In the genomic region with DNA sequence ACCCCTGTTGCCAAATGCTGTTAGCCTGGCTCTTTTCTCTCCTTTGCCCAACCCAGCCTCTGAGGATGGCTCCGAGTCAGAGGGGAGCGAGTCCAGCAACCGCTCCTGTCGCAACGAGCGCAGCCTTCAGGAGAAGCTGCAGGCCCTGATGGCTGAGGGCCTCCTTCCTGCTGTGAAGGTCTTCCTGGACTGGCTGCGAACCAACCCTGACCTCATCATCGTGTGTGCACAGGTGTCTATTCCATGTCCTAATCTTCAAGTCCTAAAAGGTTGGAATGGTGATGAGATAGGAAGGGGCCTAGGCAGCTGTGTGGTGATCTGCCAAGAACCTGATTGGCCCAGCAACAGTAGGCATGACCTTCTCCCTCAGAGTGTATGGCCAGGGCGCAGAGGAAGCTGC, we compare ENCODE assay signal across 34 mouse cellular contexts. TPM values are rescaled to one million over a fixed set of nuclear protein-coding genes. Genes with fewer than 3 reads are reported as not detected.
DNase-seq lines count a peak whose midpoint lies in the region; TF ChIP-seq lines count a peak whose summit lies in the region.
"Had no signal": no experiment of that assay in that cellular context is flagged by ENCODE, and none has a peak within 500 bp of the region (broad histone marks: within the 10 kb centered on the region; RNA-seq: fewer than 3 reads in every experiment).

No protein-coding gene starts in this region.

- no peaks in the 10 kb centered on the region for H3K4me1 ChIP-seq in testis, adult 2 months (ENCODE audit: control insufficient read depth, insufficient read depth, low read length)
- H3K4me1 ChIP-seq: embryonic facial prominence, embryonic 10.5 days; embryonic facial prominence, embryonic 15.5 days; forebrain, embryonic 12.5 days; heart, embryonic 15.5 days; kidney, embryonic 15.5 days; limb, embryonic 12.5 days; liver, embryonic 15.5 days had no signal

- TF ChIP-seq CTCF in testis, adult 2 months (IDR thresholded peaks at IDR 0.05; ENCODE audit: control insufficient read depth, insufficient read depth, insufficient replicate concordance, low read depth, low read length) = no peak

- no peak overlapping the region for H3K4me3 ChIP-seq in testis, adult 2 months (ENCODE audit: control insufficient read depth, low read depth, low read length)
- H3K4me3 ChIP-seq: embryonic facial prominence, embryonic 10.5 days; embryonic facial prominence, embryonic 15.5 days; forebrain, embryonic 12.5 days; heart, embryonic 10.5 days; heart, embryonic 15.5 days; kidney, embryonic 15.5 days; limb, embryonic 12.5 days; liver, embryonic 15.5 days; myocyte had no signal

- no peaks in the 10 kb centered on the region for H3K27me3 ChIP-seq in testis, adult 2 months (ENCODE audit: control insufficient read depth, insufficient read depth, low read length)
- H3K27me3 ChIP-seq: embryonic facial prominence, embryonic 15.5 days; forebrain, embryonic 12.5 days; heart, embryonic 15.5 days; kidney, embryonic 15.5 days; limb, embryonic 12.5 days; liver, embryonic 15.5 days had no signal

- H3K36me3 ChIP-seq in testis, adult 2 months (ENCODE audit: control insufficient read depth, insufficient read depth, low read length) = peaks cover 11% of the 10 kb centered on the region

- no peak for TF ChIP-seq POLR2A in testis, adult 2 months (IDR thresholded peaks at IDR 0.05; ENCODE audit: control insufficient read depth, low read depth, low read length)

- DNase-seq in cerebellum, adult 11-12 months = peak; percentile 76
- no peak for DNase-seq in cerebellum, postnatal 4 days (ENCODE audit: low spot score in 2 of 2)
- DNase-seq in testis, postnatal 10 days (ENCODE audit: low spot score) = no peak
- DNase-seq in cerebellum, postnatal 14 days = peak; percentile 34 to 53
- DNase-seq in ovary, postnatal 10 days (ENCODE audit: low spot score) = no peak
- no peak for DNase-seq in thymus, postnatal 36 days
- DNase-seq: forebrain, postnatal 0 days; gastrocnemius, postnatal 14 days; kidney, adult 18-20 months; lung, embryonic 14.5 days; lung, postnatal 36 days; retina, postnatal 1 day; right cerebral cortex, postnatal 14 days; thymus, postnatal 25 days had no signal

- H3K27ac ChIP-seq in testis, adult 2 months (ENCODE audit: control insufficient read depth, insufficient read depth, low read depth, low read length) = peak overlapping the region; percentile 55; the same call in 1 of the 2 replicates
- H3K27ac ChIP-seq: embryonic facial prominence, embryonic 10.5 days; embryonic facial prominence, embryonic 15.5 days; forebrain, embryonic 12.5 days; heart, embryonic 10.5 days; heart, embryonic 15.5 days; kidney, embryonic 15.5 days; limb, embryonic 12.5 days; liver, embryonic 15.5 days had no signal

RNA-seq across cellular contexts. Expression of a gene that starts 11.5 kb away (rescaled TPM):
- polyA plus RNA-seq in testis, adult 2 months (2012; rRNA removed) = 6.2 and 6.4 TPM in 2 replicates
- polyA plus RNA-seq: myocyte had no signal

RNA-seq across cellular contexts. Expression of a gene that starts 16.8 kb away (rescaled TPM):
- 105 and 112 TPM in 2 replicates for polyA plus RNA-seq in testis, adult 2 months (2012; rRNA removed)

RNA-seq across cellular contexts. Expression of a gene that starts 17.0 kb away (rescaled TPM):
- 9.5 TPM in 2 replicates for polyA plus RNA-seq in testis, adult 2 months (2012; rRNA removed)

RNA-seq across cellular contexts. Expression of a gene that starts 19.6 kb away (rescaled TPM):
- 1.7 TPM in 1 of 2 replicates, not detected in the other for polyA plus RNA-seq in testis, adult 2 months (2012; rRNA removed)
- polyA plus RNA-seq: forebrain, postnatal 0 days; heart, embryonic 15.5 days; midbrain, postnatal 0 days; stomach, embryonic 14.5 days had no signal

RNA-seq across cellular contexts. Expression of a gene that starts 25.6 kb away (rescaled TPM):
- polyA plus RNA-seq in testis, adult 2 months (2012; rRNA removed) = 0.31 and 0.42 TPM in 2 replicates
- polyA plus RNA-seq: cortical plate, adult 2 months; embryonic facial prominence, embryonic 10.5 days; forebrain, embryonic 12.5 days; forebrain, postnatal 0 days; heart, embryonic 10.5 days; heart, embryonic 15.5 days; hindbrain, embryonic 11.5 days; hindbrain, embryonic 16.5 days; intestine, embryonic 14.5 days; kidney, embryonic 15.5 days; limb, embryonic 12.5 days; liver, adult 2 months; liver, embryonic 15.5 days; lung, embryonic 14.5 days; midbrain, embryonic 11.5 days; neural tube, embryonic 14.5 days; small intestine, adult 2 months; stomach, embryonic 14.5 days had no signal

Comparison
In these comparisons a context has a peak if more than half of its experiments do, and no peak if none do; other contexts are left out.
1. DNase-seq: peak in cerebellum, adult 11-12 months (single experiment) and cerebellum, postnatal 14 days (2 of 2); none in cerebellum, postnatal 4 days (0 of 2), testis, postnatal 10 days (single experiment), ovary, postnatal 10 days (single experiment) and thymus, postnatal 36 days (0 of 2).